Mouse (Mus musculus) embryonic fibroblast, embryonic 13.5 days (primary cell): ENCODE data around the gene Cdr2. TPM values are rescaled to one million over a fixed set of nuclear protein-coding genes. Genes with fewer than 3 reads are reported as not detected.
"Not testable (repeated sequence)": the region's sequence is repeated elsewhere in the genome, so short reads cannot be mapped to it uniquely, and the experiment has no call there.

Experiments
- H3K27ac ChIP-seq: 2 replicates; pipeline ENCODE4 v1.5.1; 2012; ENCODE audit warnings: low read length, control low read depth, inconsistent platforms; ENCODE audit not compliant: insufficient read depth
- H3K4me1 ChIP-seq: 2 replicates; pipeline ENCODE4 v1.6.1; 2011; ENCODE audit warnings: low read length; ENCODE audit not compliant: control insufficient read depth, insufficient read depth
- H3K4me3 ChIP-seq: 2 replicates; pipeline ENCODE4 v1.5.1; 2011; ENCODE audit warnings: mild to moderate bottlenecking, control low read depth, low read length; ENCODE audit not compliant: insufficient read depth
- CTCF ChIP-seq: IDR thresholded peaks from 2 replicates; pipeline ENCODE4 v1.5.1; 2011; ENCODE audit warnings: mild to moderate bottlenecking, control low read depth, low read length, moderate library complexity, borderline replicate concordance; ENCODE audit not compliant: insufficient read depth
- POLR2A ChIP-seq: IDR thresholded peaks from 2 replicates; pipeline ENCODE4 v1.6.1; 2011; ENCODE audit warnings: low read depth, mild to moderate bottlenecking, control low read depth, low read length, moderate library complexity
- polyA plus RNA-seq: library from polyadenylated mRNA; stranded (reverse); fragments of >200 nt; gene quantifications from 2 replicates; pipeline ENCODE4 v1.2.4, GENCODE M21; 2011; ENCODE audit warnings: low read depth; ENCODE audit not compliant: missing spikeins, insufficient read length

Cdr2 gene
- 44.6 and 51.9 TPM in 2 replicates for polyA plus RNA-seq

DNA sequence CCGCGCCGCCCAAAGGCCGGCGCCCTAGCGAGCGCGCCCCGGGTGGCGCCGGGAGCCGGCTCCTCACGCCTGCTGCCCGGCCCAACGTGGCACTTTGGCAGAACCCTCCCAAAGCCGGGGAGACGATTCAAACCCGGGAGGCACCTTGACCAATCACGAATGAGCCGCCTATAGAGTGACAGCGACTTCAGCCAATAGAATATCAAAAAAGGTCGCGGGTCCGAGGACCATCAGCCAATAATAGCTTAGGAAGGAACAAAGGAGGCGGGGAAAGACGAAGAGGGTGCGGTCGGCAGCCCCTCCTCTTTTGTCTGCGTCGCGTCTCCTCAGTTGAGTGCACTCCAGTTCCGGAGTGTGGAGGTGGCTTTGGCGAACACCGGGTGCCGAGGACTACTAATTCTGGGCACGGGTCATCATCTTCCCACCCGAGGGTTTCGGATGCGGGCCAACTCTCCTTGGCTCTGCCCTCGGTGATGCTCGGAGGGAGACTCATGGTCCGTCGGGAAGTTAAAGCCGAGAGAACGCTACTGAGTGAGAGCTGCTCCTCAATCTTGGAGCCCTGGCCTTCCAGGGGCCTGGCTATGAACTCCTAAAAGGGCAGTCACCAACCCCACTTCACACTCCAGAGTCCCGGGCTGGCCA is at the start of gene Cdr2, which contains the start of gene Mfsd13b:
Cdr2 (minus strand) TSS at position 113 of the 642 bp plus-strand sequence.
Mfsd13b (plus strand) TSS at position 310 of the 642 bp plus-strand sequence.
- Histone ChIP-seq H3K4me1 (peaks cover 4% of the 10 kb centered on the region; the same call in 1 of the 2 replicates), H3K27ac (peak within 1 kb of the TSS; percentile 76), H3K4me3 (peak within 1 kb of the TSS; percentile 91)
- TF ChIP-seq CTCF (no peak), POLR2A (peak; percentile 95)

GRCm38 (mm10) chr7:121029947-121030346 is 47.8 kb upstream of the Cdr2 start:
- H3K4me1 ChIP-seq, result not testable (repeated sequence)

GRCm38 (mm10) chr7:121026300-121026699 is 44.2 kb upstream of the Cdr2 start:
- H3K27ac ChIP-seq, result no peak overlapping the region
- TF ChIP-seq POLR2A (no peak), CTCF (no peak)
- H3K4me1 ChIP-seq, result no peaks in the 10 kb centered on the region
- no peak overlapping the region for H3K4me3 ChIP-seq

More at GRCm38 (mm10) chr7:121029947-121030346, 47.8 kb upstream of the Cdr2 start:
- not testable (repeated sequence) for H3K4me3 ChIP-seq, H3K27ac ChIP-seq

GRCm38 (mm10) chr7:121025221-121026008 is 43.3 kb upstream of the Cdr2 start:
- no peak for TF ChIP-seq POLR2A
- TF ChIP-seq CTCF, result no peak
- Histone ChIP-seq H3K27ac (no peak overlapping the region), H3K4me3 (no peak overlapping the region), H3K4me1 (no peaks in the 10 kb centered on the region)

- TF ChIP-seq POLR2A, result no peak
- peak; percentile 47; the same call in 1 of the 2 replicates for TF ChIP-seq CTCF
- H3K4me3 ChIP-seq, result no peak overlapping the region
- H3K27ac ChIP-seq, result no peak overlapping the region
- H3K4me1 ChIP-seq, result no peaks in the 10 kb centered on the region
Measured at GRCm38 (mm10) chr7:121020277-121020676, 38.2 kb upstream of the Cdr2 start.

DNA sequence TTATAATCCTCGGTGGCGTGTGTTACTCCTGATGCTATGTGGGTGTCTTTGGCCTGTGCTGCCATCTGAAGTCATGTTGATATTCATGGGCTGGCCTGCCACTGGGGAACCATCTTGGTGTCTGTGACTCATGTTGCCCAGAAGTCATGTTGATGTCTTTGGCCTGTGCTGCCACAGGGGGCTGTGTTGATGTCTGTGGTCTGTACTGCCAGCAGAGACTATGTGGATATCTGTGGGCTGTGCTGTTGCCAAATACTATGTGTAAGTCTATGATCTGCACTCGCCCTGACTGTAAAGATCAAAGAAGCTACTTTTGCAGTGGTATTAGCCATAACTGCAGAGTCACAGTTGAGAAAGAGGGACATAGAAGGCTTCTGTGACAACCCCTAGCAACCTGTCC is 36.7 kb upstream of the Cdr2 start:
- Histone ChIP-seq H3K27ac (no peak overlapping the region), H3K4me3 (no peak overlapping the region), H3K4me1 (no peaks in the 10 kb centered on the region)
- TF ChIP-seq CTCF, result no peak
- TF ChIP-seq POLR2A, result no peak

GRCm38 (mm10) chr7:121014486-121014885 is 32.4 kb upstream of the Cdr2 start:
- Histone ChIP-seq H3K4me1 (no peaks in the 10 kb centered on the region), H3K27ac (no peak overlapping the region), H3K4me3 (no peak overlapping the region)
- no peak for TF ChIP-seq CTCF
- no peak for TF ChIP-seq POLR2A

- no peak overlapping the region for H3K27ac ChIP-seq
- TF ChIP-seq POLR2A (no peak), CTCF (no peak)
- no peaks in the 10 kb centered on the region for H3K4me1 ChIP-seq
- H3K4me3 ChIP-seq, result no peak overlapping the region
Measured at GRCm38 (mm10) chr7:121011794-121012689, 29.9 kb upstream of the Cdr2 start.

GRCm38 (mm10) chr7:121003793-121004418 is 21.8 kb upstream of the Cdr2 start:
- TF ChIP-seq CTCF (no peak), POLR2A (no peak)
- H3K4me1 ChIP-seq, result peaks cover 6% of the 10 kb centered on the region
- H3K4me3 ChIP-seq, result no peak overlapping the region
- H3K27ac ChIP-seq, result no peak overlapping the region
